Mouse (Mus musculus) forebrain, embryonic 12.5 days (tissue): Measurements from ENCODE around the gene Rpl21. TPM values are rescaled to one million over a fixed set of nuclear protein-coding genes. Genes with fewer than 3 reads are reported as not detected.

Source experiments
- ATAC-seq: fragments of 200-750 bp; cut with Nextera tagmentation; 2 replicates; pipeline ENCODE4 v1.8.0; 2017; ENCODE audit warnings: moderate TSS enrichment; ENCODE audit not compliant: low FRiP score
- H3K27ac ChIP-seq: fragments of 300-500 bp; sonication (generic); 2 replicates; pipeline ENCODE4 v1.5.1; 2016; ENCODE audit warnings: mild to moderate bottlenecking
- H3K27me3 ChIP-seq: fragments of 300-500 bp; sonication (generic); 2 replicates; pipeline ENCODE4 v1.6.1; 2016; ENCODE audit warnings: mild to moderate bottlenecking
- H3K36me3 ChIP-seq: fragments of 300-500 bp; sonication (generic); replicated peaks from 2 replicates; pipeline ENCODE4 v1.6.1; 2016; ENCODE audit warnings: mild to moderate bottlenecking
- H3K4me1 ChIP-seq: fragments of 300-500 bp; sonication (generic); 2 replicates; pipeline ENCODE4 v1.6.1; 2016
- H3K4me2 ChIP-seq: fragments of 300-500 bp; sonication (generic); 2 replicates; pipeline ENCODE4 v1.6.1; 2016; ENCODE audit warnings: mild to moderate bottlenecking, moderate library complexity
- H3K4me3 ChIP-seq: fragments of 300-500 bp; sonication (generic); replicated peaks from 2 replicates; pipeline ENCODE4 v1.5.1; 2016; ENCODE audit warnings: mild to moderate bottlenecking
- H3K9ac ChIP-seq: fragments of 300-500 bp; sonication (generic); 2 replicates; pipeline ENCODE4 v1.6.1; 2016; ENCODE audit warnings: mild to moderate bottlenecking
- H3K9me3 ChIP-seq: fragments of 300-500 bp; sonication (generic); 2 replicates; pipeline ENCODE4 v1.6.1; 2016
- WGBS: fragments of 180-500 bp; shearing (Covaris S2); methylation state at CpG from one replicate; pipeline ENCODE4 v1.1.7; 2016; 5-methylcytosine and 5-hydroxymethylcytosine counted together
- polyA plus RNA-seq: library from polyadenylated mRNA; unstranded; fragments of >200 nt; fragmentation: Nextera tagmentation; extraction: Ambion mirVana; gene quantifications from 2 replicates; pipeline ENCODE4 v1.2.1, GENCODE M21; 2016

The Rpl21 gene
- polyA plus RNA-seq, 1 experiment from 2014 or later: 432 TPM

DNA sequence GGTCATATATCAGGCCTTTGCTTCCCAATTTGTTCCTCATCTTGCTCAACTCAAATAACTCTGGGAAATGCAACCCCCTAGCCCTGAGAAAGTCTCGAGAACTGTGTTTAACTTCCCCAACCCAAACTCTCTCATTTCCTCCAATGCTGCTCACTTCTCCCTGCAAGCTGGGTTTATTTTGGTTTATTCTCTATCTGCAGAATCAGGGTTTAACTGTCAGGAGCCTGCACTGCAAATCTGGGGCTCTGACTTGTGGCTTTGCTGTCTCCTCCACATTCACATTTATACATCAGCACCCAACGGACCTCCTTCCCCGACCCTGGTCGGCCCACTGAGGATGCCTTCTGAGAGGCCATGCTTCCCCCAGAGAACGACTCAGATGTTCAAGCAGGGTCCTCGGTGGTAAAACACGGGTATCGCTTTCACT lies 26.7 kb upstream of the Rpl21 start:
- Histone ChIP-seq H3K9me3 (0 out of 2 replicates have a peak, but pooled peaks cover 8% of the 10 kb centered on the region), H3K36me3 (no peaks in the 10 kb centered on the region), H3K4me1 (no peaks in the 10 kb centered on the region), H3K27me3 (0 out of 2 replicates have a peak, but pooled peaks cover 3% of the 10 kb centered on the region), H3K4me3 (no peak overlapping the region), H3K4me2 (no peak overlapping the region), H3K27ac (no peak overlapping the region), H3K9ac (no peak overlapping the region)
- WGBS: 82% methylated on average over 8 of the region's 8 CpGs
- ATAC-seq: no peak

DNA sequence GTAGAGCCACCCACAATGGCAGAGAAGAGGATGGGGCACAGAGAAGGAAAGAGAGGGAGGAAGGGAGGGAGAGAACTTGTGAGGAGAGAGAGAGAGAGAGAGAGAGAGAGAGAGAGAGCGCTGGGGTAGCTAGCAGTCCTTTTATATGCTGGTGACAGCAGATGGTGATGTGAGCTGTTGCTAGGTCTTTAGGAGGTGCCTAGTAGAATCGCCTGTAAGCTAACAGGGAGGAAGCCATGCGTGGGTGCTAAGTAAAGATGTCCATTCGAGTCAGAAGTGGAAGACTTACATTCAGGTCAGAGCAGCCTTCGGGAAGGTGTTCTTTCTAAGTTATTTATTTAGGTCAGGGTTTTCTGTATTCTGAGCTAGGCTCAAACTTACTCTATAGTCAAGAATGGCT lies 22.7 kb upstream of the Rpl21 start:
- Histone ChIP-seq H3K9ac (no peak overlapping the region), H3K4me1 (no peaks in the 10 kb centered on the region), H3K9me3 (no peaks in the 10 kb centered on the region), H3K27me3 (0 out of 2 replicates have a peak, but pooled peaks cover 3% of the 10 kb centered on the region), H3K4me3 (no peak overlapping the region), H3K4me2 (no peak overlapping the region), H3K27ac (no peak overlapping the region), H3K36me3 (no peaks in the 10 kb centered on the region)
- 88% methylated on average over 5 of the region's 5 CpGs for WGBS
- ATAC-seq: no peak

GRCm38 (mm10) chr5:146812866-146813265 lies 19.8 kb upstream of the Rpl21 start:
- Histone ChIP-seq H3K27me3 (0 out of 2 replicates have a peak, but pooled peaks cover 3% of the 10 kb centered on the region), H3K27ac (no peak overlapping the region), H3K36me3 (no peaks in the 10 kb centered on the region), H3K9me3 (no peaks in the 10 kb centered on the region), H3K4me1 (no peaks in the 10 kb centered on the region), H3K4me3 (no peak overlapping the region), H3K4me2 (no peak overlapping the region), H3K9ac (no peak overlapping the region)
- no peak for ATAC-seq
- WGBS: 89% methylated on average over 5 of the region's 5 CpGs

DNA sequence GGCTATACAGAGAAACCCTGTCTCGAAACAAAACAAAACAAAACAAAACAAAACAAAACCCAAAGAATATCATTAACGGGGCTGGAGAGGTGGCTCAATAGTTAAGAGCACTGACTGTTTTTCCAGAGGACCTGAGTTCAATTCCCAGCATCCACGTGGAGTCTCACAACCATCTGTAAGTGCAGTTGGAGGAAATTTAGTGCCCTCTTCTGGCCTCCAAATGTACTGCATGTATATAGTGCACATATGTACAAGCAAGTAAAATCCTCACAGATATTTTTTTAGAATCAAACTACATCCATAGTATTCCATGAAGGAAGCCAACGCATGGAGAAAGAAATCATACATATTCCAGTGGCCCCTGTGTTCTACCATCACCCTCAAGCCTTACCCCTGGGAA lies 19.3 kb upstream of the Rpl21 start:
- no peak overlapping the region for H3K9ac ChIP-seq
- H3K27me3 ChIP-seq: 0 out of 2 replicates have a peak, but pooled peaks cover 3% of the 10 kb centered on the region
- no peak overlapping the region for H3K4me2 ChIP-seq
- ATAC-seq: no peak
- no peak overlapping the region for H3K27ac ChIP-seq
- WGBS: 89% methylated on average over 4 of the region's 4 CpGs
- no peaks in the 10 kb centered on the region for H3K36me3 ChIP-seq
- H3K9me3 ChIP-seq: no peaks in the 10 kb centered on the region
- H3K4me1 ChIP-seq: no peaks in the 10 kb centered on the region
- no peak overlapping the region for H3K4me3 ChIP-seq

- H3K4me2 ChIP-seq: no peak overlapping the region
- 83% methylated on average over 4 of the region's 4 CpGs for whole genome bisulfite sequencing
- no peaks in the 10 kb centered on the region for H3K4me1 ChIP-seq
- H3K27me3 ChIP-seq: no peaks in the 10 kb centered on the region
- ATAC-seq: no peak
- no peak overlapping the region for H3K27ac ChIP-seq
- H3K36me3 ChIP-seq: no peaks in the 10 kb centered on the region
- H3K4me3 ChIP-seq: no peak overlapping the region
- no peak overlapping the region for H3K9ac ChIP-seq
- no peaks in the 10 kb centered on the region for H3K9me3 ChIP-seq
Measured at GRCm38 (mm10) chr5:146815394-146815793, 17.3 kb upstream of the Rpl21 start.

DNA sequence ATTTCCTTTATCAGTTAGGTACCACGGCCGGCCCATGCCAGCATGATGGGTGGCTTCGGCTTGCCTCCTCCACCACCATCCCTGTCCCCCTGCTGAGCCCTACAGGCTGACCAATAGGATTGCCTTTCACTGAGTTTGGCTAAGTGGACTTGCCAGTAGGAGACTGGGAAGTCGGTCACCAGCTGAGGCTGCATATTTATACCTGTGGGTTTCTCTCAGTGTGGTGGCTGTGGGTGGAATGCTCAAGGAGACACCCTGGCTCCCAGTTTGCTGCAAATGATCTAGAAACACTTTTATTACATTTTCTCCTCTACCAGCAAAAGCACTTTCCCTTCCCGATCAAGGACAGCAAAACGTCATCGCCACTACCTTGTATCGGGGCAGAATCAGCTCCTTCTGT lies 15.1 kb upstream of the Rpl21 start:
- H3K9ac ChIP-seq: no peak overlapping the region
- ATAC-seq: no peak
- no peak overlapping the region for H3K4me2 ChIP-seq
- no peak overlapping the region for H3K4me3 ChIP-seq
- WGBS: 84% methylated on average over 8 of the region's 8 CpGs
- H3K36me3 ChIP-seq: no peaks in the 10 kb centered on the region
- H3K4me1 ChIP-seq: no peaks in the 10 kb centered on the region
- no peaks in the 10 kb centered on the region for H3K27me3 ChIP-seq
- H3K27ac ChIP-seq: no peak overlapping the region
- H3K9me3 ChIP-seq: no peaks in the 10 kb centered on the region

DNA sequence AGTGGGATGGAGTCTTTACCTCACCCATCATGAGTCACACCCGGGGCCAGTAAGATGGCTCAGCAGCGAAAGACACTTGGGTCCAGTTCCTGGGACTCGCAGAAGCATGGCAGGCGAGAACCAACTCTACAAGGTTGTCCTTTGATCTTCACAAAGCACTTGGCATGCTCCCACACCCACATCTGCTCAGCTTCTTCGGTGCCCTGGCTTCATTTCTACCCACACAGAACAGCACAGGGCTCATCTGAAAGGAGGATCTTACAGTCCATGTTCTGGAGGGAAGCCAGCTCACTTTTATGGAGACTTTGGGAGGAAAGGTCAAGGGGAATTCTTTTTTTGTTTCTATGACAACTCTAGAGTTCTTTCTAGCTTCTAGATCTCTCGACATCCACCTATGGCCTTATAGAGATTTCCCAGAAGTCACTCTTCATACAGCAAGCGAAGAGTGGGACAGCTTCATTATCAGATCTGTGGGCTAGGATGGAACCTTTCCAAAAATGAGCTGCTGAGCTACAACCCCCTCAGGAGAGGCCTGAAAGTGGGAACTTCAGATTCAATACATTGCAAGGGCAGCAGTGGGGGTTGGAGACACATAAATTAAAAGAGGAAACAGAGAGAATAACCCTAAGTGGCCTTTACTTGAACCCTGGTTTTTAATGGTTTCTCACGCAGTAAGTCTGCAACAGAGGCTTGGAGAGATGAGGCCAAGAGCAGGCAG lies 13.6 kb upstream of the Rpl21 start:
- no peak overlapping the region for H3K4me2 ChIP-seq
- 84% methylated on average over 8 of the region's 8 CpGs for WGBS
- no peak overlapping the region for H3K27ac ChIP-seq
- H3K9ac ChIP-seq: no peak overlapping the region
- no peaks in the 10 kb centered on the region for H3K9me3 ChIP-seq
- H3K27me3 ChIP-seq: no peaks in the 10 kb centered on the region
- no peaks in the 10 kb centered on the region for H3K4me1 ChIP-seq
- no peaks in the 10 kb centered on the region for H3K36me3 ChIP-seq
- ATAC-seq: no peak
- H3K4me3 ChIP-seq: no peak overlapping the region

DNA sequence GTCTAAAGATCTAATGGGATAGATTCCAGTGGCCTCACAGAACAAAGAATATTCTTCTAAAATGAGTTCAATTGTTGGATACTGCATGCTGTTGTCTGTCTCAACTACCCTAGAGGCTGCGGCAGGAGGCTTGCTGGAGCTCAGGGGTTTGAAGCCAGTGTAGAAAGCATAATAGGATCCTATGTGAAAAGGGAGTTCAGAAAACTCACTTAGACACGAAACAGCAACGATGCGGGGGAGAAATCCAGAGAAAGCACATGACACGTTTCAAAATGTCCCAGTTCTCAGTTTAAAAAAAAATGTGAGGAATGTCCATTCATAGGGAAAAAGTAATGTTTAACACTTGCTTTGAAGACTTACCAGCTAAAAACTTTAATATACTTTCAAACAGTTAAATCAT lies 9.7 kb upstream of the Rpl21 start:
- no peaks in the 10 kb centered on the region; the same call in 1 of the 2 replicates for H3K27me3 ChIP-seq
- WGBS: 81% methylated on average over 5 of the region's 5 CpGs
- H3K27ac ChIP-seq: no peak overlapping the region
- ATAC-seq: no peak
- peaks cover 6% of the 10 kb centered on the region; the same call in 1 of the 2 replicates for H3K4me1 ChIP-seq
- H3K9ac ChIP-seq: no peak overlapping the region
- H3K4me2 ChIP-seq: no peak overlapping the region
- H3K36me3 ChIP-seq: no peaks in the 10 kb centered on the region
- no peaks in the 10 kb centered on the region for H3K9me3 ChIP-seq
- H3K4me3 ChIP-seq: no peak overlapping the region

- Histone ChIP-seq H3K36me3 (peaks cover 5% of the 10 kb centered on the region), H3K27me3 (no peaks in the 10 kb centered on the region; the same call in 1 of the 2 replicates), H3K4me2 (no peak overlapping the region), H3K27ac (no peak overlapping the region), H3K4me3 (no peak overlapping the region), H3K4me1 (peaks cover 19% of the 10 kb centered on the region), H3K9ac (no peak overlapping the region), H3K9me3 (no peaks in the 10 kb centered on the region)
- ATAC-seq: no peak
- WGBS: 53% methylated on average over 8 of the region's 8 CpGs
Measured at GRCm38 (mm10) chr5:146829528-146829927, 3.2 kb upstream of the Rpl21 start.

DNA sequence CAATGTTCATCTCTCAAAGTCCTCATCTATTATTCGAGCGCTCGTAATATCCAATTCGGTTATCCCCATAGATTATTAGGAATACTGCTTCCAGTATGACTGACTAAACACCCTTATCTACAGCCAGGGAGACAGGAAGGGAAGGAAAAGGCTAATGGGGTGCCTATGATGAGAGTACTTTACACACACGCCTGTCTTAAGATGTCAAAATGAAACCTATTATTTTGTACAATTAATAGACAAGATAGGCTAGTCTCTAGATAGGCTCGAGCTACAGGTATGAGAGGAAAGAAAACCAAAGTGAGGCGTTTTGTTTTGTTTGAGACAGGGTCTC lies 288 bp upstream of the Rpl21 start:
- Histone ChIP-seq H3K27ac (peak overlapping the region; percentile 86), H3K36me3 (peaks cover 34% of the 10 kb centered on the region), H3K4me3 (peak overlapping the region; percentile 88), H3K4me1 (peaks cover 17% of the 10 kb centered on the region), H3K9ac (peak overlapping the region; percentile 94), H3K9me3 (no peaks in the 10 kb centered on the region), H3K4me2 (peak overlapping the region; percentile 76), H3K27me3 (no peaks in the 10 kb centered on the region)
- no peak for ATAC-seq
- WGBS: 54% methylated on average over 7 of the region's 7 CpGs

- peak overlapping the region; percentile 76 for H3K4me2 ChIP-seq
- peak overlapping the region; percentile 88 for H3K4me3 ChIP-seq
- 24% methylated on average over 8 of the region's 8 CpGs for WGBS
- no peak for ATAC-seq
- no peaks in the 10 kb centered on the region for H3K27me3 ChIP-seq
- no peaks in the 10 kb centered on the region for H3K9me3 ChIP-seq
- H3K27ac ChIP-seq: peak overlapping the region; percentile 86
- H3K4me1 ChIP-seq: peaks cover 17% of the 10 kb centered on the region
- peak overlapping the region; percentile 94 for H3K9ac ChIP-seq
- peaks cover 47% of the 10 kb centered on the region for H3K36me3 ChIP-seq
Measured at GRCm38 (mm10) chr5:146833673-146834201, 1.0 kb downstream of the Rpl21 start.

DNA sequence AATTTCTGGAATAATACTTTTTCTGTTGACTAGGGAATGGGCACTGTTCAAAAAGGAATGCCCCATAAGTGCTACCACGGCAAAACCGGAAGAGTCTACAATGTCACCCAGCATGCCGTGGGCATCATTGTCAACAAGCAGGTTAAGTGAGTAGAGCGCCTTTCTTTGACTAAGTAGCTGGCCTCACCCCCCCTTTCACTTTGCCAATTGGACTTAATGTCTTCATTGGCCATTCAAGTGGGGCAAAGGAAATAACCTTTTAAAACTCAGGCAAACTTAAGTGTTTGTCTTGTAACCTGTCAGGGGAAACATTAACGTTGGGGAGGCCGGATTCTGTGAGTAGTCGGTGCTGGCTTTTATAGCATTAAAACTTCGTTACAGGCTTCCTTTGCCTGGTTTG lies 2.3 kb downstream of the Rpl21 start:
- Histone ChIP-seq H3K4me3 (no peak overlapping the region), H3K4me1 (peaks cover 17% of the 10 kb centered on the region), H3K27ac (no peak overlapping the region), H3K36me3 (peaks cover 55% of the 10 kb centered on the region), H3K9ac (no peak overlapping the region), H3K27me3 (no peaks in the 10 kb centered on the region), H3K4me2 (no peak overlapping the region), H3K9me3 (no peaks in the 10 kb centered on the region)
- 90% methylated on average over 8 of the region's 8 CpGs for WGBS
- no peak for ATAC-seq
